Mouse (Mus musculus) T-helper 2 cell (primary cell): ENCODE measurements around the gene Apoc4.

Experiments used
- in situ Hi-C: fragments of 300-600 bp; cut with MboI, MseI; formaldehyde crosslinking; loops from one replicate; pipeline ENCODE4 v1.15.1; 2025; ENCODE audit warnings: high pct_unique_total_duplicates

The Apoc4 gene

GRCm38 (mm10) chr7:19677872-19678271 is 3.4 kb downstream of the Apoc4 start, which contains the start of gene Apoc2:
Gene Apoc2 (minus strand): TSS chr7:19677941.
- in situ Hi-C loops, result no loop called here

DNA sequence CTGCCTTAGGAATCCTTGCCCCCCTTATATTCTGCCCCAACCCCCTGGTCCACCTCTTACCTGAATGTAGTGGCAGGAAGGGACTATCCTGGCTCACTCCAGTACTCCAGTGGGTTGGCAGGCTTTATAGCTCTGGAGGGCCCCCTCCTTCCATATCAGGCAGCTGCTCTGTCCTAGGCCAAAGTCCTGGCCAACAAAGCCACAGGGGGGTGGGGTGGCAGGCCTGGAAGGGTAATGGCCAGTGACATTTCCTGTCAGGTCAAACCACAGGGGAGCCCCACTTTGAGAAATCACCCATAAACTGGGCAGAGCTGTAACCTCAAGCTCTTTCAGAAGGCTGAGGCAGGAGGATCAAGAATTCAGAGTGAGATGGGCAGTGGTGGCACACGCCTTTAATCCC is 4.6 kb downstream of the Apoc4 start:
- in situ Hi-C loops, result no loop called here

GRCm38 (mm10) chr7:19675824-19676223 is 5.5 kb downstream of the Apoc4 start:
- in situ Hi-C loops, result no loop called here

- in situ Hi-C loops, result no loop called here
These were observed 8.1 kb downstream of the Apoc4 start for GRCm38 (mm10) chr7:19673083-19673699.

- in situ Hi-C loops, result no loop called here
These were observed 9.8 kb downstream of the Apoc4 start for GRCm38 (mm10) chr7:19671511-19671910.

DNA sequence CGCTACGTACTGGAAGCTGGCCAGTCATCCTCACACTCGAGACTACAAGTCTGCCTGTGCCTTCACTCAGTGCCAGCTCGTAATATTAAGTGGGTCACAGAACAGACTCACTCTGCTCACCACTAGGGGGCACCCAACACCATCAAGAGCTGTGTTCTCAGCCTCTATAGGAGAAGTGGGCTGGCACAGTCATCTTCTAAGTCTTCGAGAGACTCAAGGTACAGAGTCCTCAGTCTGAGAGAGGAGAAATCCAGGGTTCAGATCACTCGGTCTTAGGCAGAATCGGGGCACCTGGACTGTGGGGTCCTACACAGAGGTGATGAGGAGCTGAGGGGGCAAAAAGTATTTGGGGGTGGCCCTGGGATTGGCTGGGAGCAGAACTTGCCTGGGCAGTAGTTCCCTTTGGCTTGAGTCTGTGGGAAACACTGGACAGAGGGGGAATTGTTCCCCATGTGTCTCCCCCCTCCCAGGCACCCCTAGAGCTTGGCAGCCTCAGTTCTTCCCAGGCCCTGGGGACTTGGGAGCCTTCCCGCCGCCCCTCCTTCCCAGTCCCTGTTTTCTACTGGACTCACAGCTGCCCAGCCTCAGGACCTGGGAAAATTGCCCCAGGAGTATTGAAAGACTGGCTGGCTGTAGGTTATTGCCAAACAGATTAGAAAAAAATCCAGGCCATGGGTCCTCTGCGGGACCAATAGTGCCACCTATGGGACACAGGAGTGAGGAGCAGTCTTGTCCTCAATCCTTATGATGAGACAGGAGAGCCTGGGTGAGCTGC is 12.1 kb downstream of the Apoc4 start:
- in situ Hi-C loops, result loop anchor here (5.0 kb wide), 1 partner anchor 43 kb away; no protein-coding TSS in a partner anchor

DNA sequence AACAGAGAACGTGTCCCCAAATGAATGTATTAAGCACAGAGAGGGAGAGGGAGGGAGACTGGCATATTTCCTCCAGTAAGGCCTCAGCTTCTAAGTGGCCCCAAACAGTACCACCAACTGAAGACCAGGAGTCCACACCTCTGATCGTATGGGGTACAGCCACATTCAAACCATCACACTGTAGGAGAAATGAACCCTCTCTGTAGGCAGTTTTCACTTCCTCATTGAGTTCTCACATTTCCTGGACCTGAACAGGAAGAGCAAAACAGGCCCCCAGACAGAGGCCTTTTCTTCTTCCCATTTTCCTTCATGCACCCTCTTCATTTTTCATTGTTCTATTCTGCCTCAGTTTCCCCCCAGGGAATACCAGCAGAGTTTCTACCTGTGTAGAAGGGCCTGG is 13.8 kb downstream of the Apoc4 start:
- in situ Hi-C loops, result loop anchor here (5.0 kb wide), 1 partner anchor 45 kb away; no protein-coding TSS in a partner anchor

DNA sequence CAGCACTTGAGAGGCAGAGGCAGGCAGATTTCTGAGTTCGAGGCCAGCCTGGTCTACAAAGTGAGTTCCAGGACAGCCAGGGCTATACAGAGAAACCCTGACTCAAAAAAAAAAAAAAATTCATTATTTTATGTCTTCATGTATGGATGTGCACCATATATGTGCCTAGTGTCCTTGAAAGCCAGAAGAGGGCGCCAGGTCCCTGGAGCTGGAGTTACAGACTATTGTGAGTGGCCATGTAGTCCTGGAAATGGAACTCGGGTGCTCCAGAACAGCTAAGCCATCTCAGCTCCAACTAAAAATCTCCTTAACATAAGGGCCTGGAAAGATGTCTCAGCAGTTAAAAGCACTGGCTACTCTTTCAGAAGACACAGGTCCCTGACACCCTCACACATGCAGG is 14.5 kb downstream of the Apoc4 start:
- in situ Hi-C loops, result loop anchor here (5.0 kb wide), 1 partner anchor 46 kb away; no protein-coding TSS in a partner anchor

- in situ Hi-C loops, result loop anchor here (5.0 kb wide), 1 partner anchor 47 kb away; no protein-coding TSS in a partner anchor
These were observed 16.1 kb downstream of the Apoc4 start, which contains the start of gene Clptm1 for GRCm38 (mm10) chr7:19664955-19665841. Gene Clptm1 (minus strand): TSS chr7:19665033.

DNA sequence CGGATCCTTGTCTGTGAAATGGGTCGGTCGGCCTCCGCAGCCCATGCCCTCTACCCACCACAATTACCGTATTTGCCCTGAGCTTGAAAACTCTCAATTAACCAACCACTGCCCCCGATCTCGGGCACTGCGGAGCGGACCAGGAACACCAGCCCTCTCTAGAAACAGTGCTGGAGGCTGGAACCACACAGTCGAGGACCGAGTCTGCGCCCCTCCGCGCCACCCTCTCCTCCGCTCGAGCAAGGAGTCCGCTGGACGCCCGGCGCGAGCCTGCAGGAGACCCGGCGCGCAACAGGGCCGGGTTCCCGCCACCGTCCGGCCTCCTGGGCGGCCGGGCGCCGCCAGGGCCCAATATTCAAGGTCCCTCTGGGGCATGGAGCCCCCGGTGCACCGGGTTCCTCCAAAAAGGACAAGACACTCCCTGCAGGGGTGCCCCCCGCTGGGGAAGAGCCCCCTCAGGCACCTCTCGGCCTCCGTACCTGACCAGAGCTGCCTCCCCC is 16.8 kb downstream of the Apoc4 start:
- in situ Hi-C loops, result no loop called here

GRCm38 (mm10) chr7:19663940-19664339 is 17.3 kb downstream of the Apoc4 start:
- in situ Hi-C loops, result no loop called here

DNA sequence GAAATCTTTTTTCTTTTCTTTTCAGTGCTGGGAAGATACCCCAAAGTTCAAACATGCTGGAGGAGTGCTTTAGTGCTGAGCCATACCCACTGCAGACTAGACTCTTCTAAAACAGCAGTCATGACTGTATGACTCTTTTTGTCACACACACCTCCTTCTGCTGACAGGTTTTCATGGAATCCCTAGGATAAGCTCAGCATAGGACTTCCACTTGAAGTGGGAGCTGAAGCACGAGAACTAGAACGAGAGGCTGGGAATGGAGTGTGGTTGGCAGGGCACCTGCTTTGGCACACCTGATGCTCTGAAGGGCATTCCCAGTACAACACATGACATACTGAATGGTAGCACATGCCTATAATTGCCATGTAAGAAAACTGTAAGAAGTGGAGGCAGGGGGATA is 28.7 kb downstream of the Apoc4 start:
- in situ Hi-C loops, result no loop called here

DNA sequence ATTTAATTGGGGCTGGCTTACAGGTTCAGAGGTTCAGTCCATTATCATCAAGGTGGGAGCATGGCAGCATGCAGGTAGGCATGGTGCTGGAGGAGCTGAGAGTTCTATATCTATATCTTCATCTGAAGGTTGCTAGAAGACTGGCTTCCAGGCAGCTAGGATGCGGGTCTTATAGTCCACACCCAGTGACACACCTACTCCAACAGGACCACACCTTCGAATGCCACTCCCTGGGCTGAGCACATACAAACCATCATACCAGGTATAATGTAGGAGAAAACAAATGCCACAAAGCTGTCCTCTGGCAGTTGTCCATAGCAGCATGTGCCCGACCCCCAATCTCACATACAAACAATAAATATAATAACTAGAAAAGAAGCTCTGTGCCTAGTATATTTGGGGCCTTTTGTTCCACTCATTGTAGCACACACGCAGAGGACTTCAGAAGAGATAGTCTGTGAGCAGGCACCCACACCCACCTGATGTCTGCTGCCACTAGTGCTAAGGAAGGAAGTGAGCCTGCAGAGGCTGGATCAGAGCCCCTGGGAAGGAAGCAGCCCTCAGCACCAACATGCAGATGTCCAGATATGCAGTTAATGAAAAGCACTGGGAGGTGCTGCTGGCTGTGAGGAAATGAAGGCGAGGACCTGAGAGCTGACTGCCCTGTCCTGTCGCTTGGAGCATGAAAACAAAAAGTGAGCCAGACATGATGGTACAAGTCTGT is 30.1 kb downstream of the Apoc4 start:
- in situ Hi-C loops, result no loop called here

- in situ Hi-C loops, result no loop called here
These were observed 40.1 kb downstream of the Apoc4 start for GRCm38 (mm10) chr7:19641223-19641622.

DNA sequence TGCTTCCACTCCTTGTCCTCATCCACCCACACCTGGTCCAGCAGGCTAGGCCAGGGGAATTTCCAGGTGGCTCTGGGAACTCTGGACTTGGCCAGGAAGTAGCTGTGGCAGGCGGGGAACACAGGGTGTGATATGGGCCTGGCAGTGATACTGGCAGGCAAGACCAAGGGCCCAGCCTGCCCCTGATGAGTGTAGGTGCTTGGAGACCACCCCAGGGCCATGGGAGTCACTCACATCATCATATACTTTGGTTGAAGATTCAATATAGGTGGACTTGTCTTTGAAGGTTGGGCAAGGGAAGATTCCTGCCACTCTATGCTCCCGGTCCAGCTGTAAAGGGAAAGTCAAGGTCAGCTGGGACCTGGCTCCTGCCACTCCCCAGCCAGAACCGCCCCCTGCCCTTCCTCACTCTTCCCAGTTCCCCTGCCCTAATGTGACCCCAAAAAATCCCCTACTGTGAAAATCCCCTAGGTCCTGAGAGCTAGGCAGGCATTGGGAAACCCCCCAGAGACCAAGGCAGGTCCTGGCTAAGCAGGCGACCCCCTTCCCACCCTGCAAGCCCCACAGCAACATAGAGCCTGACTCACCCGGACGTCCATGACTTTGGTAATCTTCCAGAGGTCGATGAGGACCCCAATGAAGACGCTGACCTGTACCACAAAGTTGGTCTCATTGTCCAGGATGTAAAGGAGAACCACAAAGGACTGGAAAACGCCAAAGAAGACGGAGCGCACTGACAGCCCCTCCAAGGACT is 46.0 kb downstream of the Apoc4 start:
- in situ Hi-C loops, result no loop called here

GRCm38 (mm10) chr7:19634591-19634990 is 46.7 kb downstream of the Apoc4 start:
- in situ Hi-C loops, result no loop called here

DNA sequence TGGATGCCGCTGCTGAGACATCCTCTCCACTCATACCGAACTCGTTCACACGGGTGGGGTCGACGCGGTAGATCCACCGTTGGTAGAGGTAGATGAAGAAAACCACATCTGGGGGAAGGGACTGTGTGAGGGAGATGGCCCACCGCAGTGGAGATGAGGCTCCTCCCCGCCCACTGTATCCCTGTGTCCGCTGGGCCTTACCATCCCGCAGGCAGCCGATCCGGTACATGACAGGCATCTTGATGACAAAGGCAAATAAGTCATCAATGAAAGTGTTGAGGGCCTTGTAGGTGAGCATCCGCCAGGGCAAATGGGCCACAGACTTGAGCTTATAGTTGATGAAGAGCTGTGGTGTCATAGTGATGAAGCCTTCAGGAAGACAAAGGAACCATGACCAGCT is 47.4 kb downstream of the Apoc4 start:
- in situ Hi-C loops, result no loop called here

- in situ Hi-C loops, result no loop called here
These were observed 48.1 kb downstream of the Apoc4 start for GRCm38 (mm10) chr7:19633197-19633596.

GRCm38 (mm10) chr7:19632720-19633119 is 48.6 kb downstream of the Apoc4 start:
- in situ Hi-C loops, result no loop called here

- in situ Hi-C loops, result no loop called here
These were observed 49.0 kb downstream of the Apoc4 start for GRCm38 (mm10) chr7:19632275-19632674.
